20 mouse cellular contexts compared by ENCODE assay signal in the genomic region with DNA sequence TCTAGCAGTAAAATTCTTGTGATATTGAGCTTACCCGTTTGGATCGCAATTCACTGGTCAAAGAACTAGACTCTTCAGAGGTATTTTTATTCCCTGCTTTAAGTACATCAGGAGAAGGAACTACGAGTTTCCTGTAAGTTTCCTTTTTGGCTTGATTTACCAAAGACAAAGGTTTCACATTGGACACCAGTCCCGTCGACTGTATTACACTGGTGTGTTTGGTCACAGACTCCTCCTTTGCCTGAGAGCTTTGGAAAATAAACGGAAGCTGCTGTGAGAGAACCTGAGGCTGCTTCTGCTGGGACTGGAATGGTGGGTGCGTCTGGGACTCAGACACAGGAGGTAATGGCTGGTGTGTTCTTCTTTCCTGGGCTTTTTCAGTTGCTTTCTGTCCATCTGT.
A peak's percentile ranks its signal among the peaks of the same experiment; 100 is the strongest.
DNase-seq lines count a peak whose midpoint lies in the region; TF ChIP-seq lines count a peak whose summit lies in the region.
"Had no signal": no experiment of that assay in that cellular context is flagged by ENCODE, and none has a peak within 500 bp of the region (broad histone marks: within the 10 kb centered on the region; RNA-seq: fewer than 3 reads in every experiment).

No protein-coding gene starts in this region.

- H3K27me3 ChIP-seq in heart, adult 2 months (ENCODE audit: control insufficient read depth, insufficient read depth, low read length): no peaks in the 10 kb centered on the region
- H3K27me3 ChIP-seq in kidney, adult 2 months (replicated peaks; ENCODE audit: control insufficient read depth, insufficient read depth, low read length): no peaks in the 10 kb centered on the region
- H3K27me3 ChIP-seq in CH12.LX (replicated peaks): no peaks in the 10 kb centered on the region
- H3K27me3 ChIP-seq: forebrain, embryonic 13.5 days; hindbrain, embryonic 12.5 days; hindbrain, embryonic 15.5 days had no signal

- intact Hi-C loops in heart, adult 2 months (cut with DNase I): loop anchor here (5.0 kb wide), 1 partner anchor 159 kb away; no protein-coding TSS in a partner anchor
- intact Hi-C loops in heart, postnatal 14 days (cut with DNase I): no loop called here

- in situ Hi-C loops in CH12.LX (cut with MboI; ENCODE audit: low pct_ligation_motif_present, low pct_unique_long_range_greater_than_20kb, low sequenced_read_pairs): no loop called here

- no peak for TF ChIP-seq RAD21 in CH12.LX (IDR thresholded peaks at IDR 0.05; ENCODE audit: low read depth, low read length)

- H3K27ac ChIP-seq in heart, adult 2 months: peak overlapping the region; percentile 51
- no peak overlapping the region for H3K27ac ChIP-seq in kidney, adult 2 months (ENCODE audit: insufficient read depth, low read depth, low read length)
- peak overlapping the region; percentile 61 for H3K27ac ChIP-seq in CH12.LX (ENCODE audit: insufficient read depth, low read depth)
- H3K27ac ChIP-seq in bone marrow macrophage, adult 2 months (ENCODE audit: insufficient read depth, low read depth, low read length): peak overlapping the region; percentile 18; the same call in 1 of the 2 replicates
- H3K27ac ChIP-seq: forebrain, embryonic 10.5 days; forebrain, embryonic 13.5 days; heart, embryonic 10.5 days; hindbrain, embryonic 12.5 days; hindbrain, embryonic 15.5 days had no signal

- TF ChIP-seq POLR2A in heart, adult 2 months (IDR thresholded peaks at IDR 0.05; ENCODE audit: insufficient read depth, low read depth, low read length): 0 out of 2 replicates have a peak, but pooled peaks have one; percentile 24
- no peak for TF ChIP-seq POLR2A in kidney, adult 2 months (IDR thresholded peaks at IDR 0.05; ENCODE audit: low read depth, low read length)
- TF ChIP-seq POLR2A in CH12.LX (IDR thresholded peaks at IDR 0.05; ENCODE audit: low read depth, low read length): no peak
- no peak for TF ChIP-seq POLR2A in bone marrow macrophage, adult 2 months (IDR thresholded peaks at IDR 0.05; ENCODE audit: borderline replicate concordance, low read depth, low read length)

- peaks cover 9% of the 10 kb centered on the region for H3K4me1 ChIP-seq in heart, adult 2 months (ENCODE audit: control insufficient read depth, insufficient read depth, low read length)
- no peaks in the 10 kb centered on the region for H3K4me1 ChIP-seq in kidney, adult 2 months (ENCODE audit: control insufficient read depth, insufficient read depth, low read length)
- peaks cover 9 to 41% of the 10 kb centered on the region in 2 experiments for H3K4me1 ChIP-seq in CH12.LX (ENCODE audit: control insufficient read depth in 1 of 2, insufficient read depth in 2 of 2)
- peaks cover 20% of the 10 kb centered on the region for H3K4me1 ChIP-seq in bone marrow macrophage, adult 2 months (ENCODE audit: control insufficient read depth, insufficient read depth, low read length)
- H3K4me1 ChIP-seq: forebrain, embryonic 10.5 days; forebrain, embryonic 13.5 days; hindbrain, embryonic 12.5 days; hindbrain, embryonic 15.5 days had no signal

- peak overlapping the region; percentile 77 for H3K4me2 ChIP-seq in CH12.LX (ENCODE audit: insufficient read depth, low read depth, poor library complexity, severe bottlenecking)
- H3K4me2 ChIP-seq: forebrain, embryonic 13.5 days; hindbrain, embryonic 12.5 days; hindbrain, embryonic 15.5 days had no signal

- no peak for TF ChIP-seq CTCF in heart, adult 2 months (IDR thresholded peaks at IDR 0.05)
- no peak for TF ChIP-seq CTCF in kidney, adult 2 months (conservative IDR thresholded peaks at IDR 0.05; ENCODE audit: insufficient read depth, insufficient read length, low read depth, low read length)
- no peak for TF ChIP-seq CTCF in CH12.LX (conservative IDR thresholded peaks at IDR 0.05 in 1 of 2, IDR thresholded peaks at IDR 0.05 in 1 of 2; ENCODE audit: low read depth in 2 of 2, low read length in 2 of 2)
- no peak for TF ChIP-seq CTCF in bone marrow macrophage, adult 2 months (IDR thresholded peaks at IDR 0.05; ENCODE audit: low read depth, low read length)

- no peak for TF ChIP-seq EP300 in heart, adult 2 months (IDR thresholded peaks at IDR 0.05; ENCODE audit: insufficient read depth, low read depth, low read length)
- no peak for TF ChIP-seq EP300 in CH12.LX (IDR thresholded peaks at IDR 0.05; ENCODE audit: low read length)

- dilution Hi-C loops in CH12.LX (cut with MboI; ENCODE audit: extremely low pct_ligation_motif_present, extremely low pct_unique_long_range_greater_than_20kb, low sequenced_read_pairs): no loop called here

- DNase-seq in heart, adult 2 months: no peak
- no peak for DNase-seq in heart, postnatal 14 days
- peak; percentile 47 for DNase-seq in kidney, adult 2 months
- DNase-seq in kidney, adult 18-20 months: no peak
- DNase-seq in CH12.LX (ENCODE audit: extremely low read depth): peak; percentile 37
- DNase-seq in ovary, postnatal 14 days (ENCODE audit: low spot score): no peak
- DNase-seq in spleen, adult 12 weeks (ENCODE audit: low spot score): no peak
- DNase-seq: adrenal gland, adult 2 months; adrenal gland, postnatal 14 days; cerebellum, adult 18-20 months; cerebellum, adult 9-10 months; cerebellum, postnatal 14 days; gastrocnemius, postnatal 25 days had no signal

- H3K4me3 ChIP-seq in heart, adult 2 months: no peak overlapping the region
- no peak overlapping the region for H3K4me3 ChIP-seq in kidney, adult 2 months (ENCODE audit: insufficient read depth, low read depth, low read length)
- H3K4me3 ChIP-seq in CH12.LX (replicated peaks in 1 of 3; ENCODE audit: low read depth in 2 of 3, low read length in 2 of 3, poor library complexity in 1 of 3): peak overlapping the region; percentile 60 to 69 (median 66)
- peak overlapping the region; percentile 46 for H3K4me3 ChIP-seq in bone marrow macrophage, adult 2 months (ENCODE audit: insufficient read depth, low read length)
- H3K4me3 ChIP-seq: forebrain, embryonic 10.5 days; forebrain, embryonic 13.5 days; heart, embryonic 10.5 days; hindbrain, embryonic 12.5 days; hindbrain, embryonic 15.5 days had no signal

- H3K9me3 ChIP-seq in CH12.LX (replicated peaks; ENCODE audit: low read length): no peaks in the 10 kb centered on the region
- H3K9me3 ChIP-seq: forebrain, embryonic 10.5 days; forebrain, embryonic 13.5 days; G1E; heart, embryonic 10.5 days; hindbrain, embryonic 12.5 days; hindbrain, embryonic 15.5 days had no signal

- H3K79me2 ChIP-seq in heart, adult 2 months (replicated peaks; ENCODE audit: control insufficient read depth, insufficient read depth, low read length): no peaks in the 10 kb centered on the region
- peaks cover 15% of the 10 kb centered on the region for H3K79me2 ChIP-seq in CH12.LX (replicated peaks; ENCODE audit: control insufficient read depth, extremely low read depth, insufficient read depth, poor library complexity, severe bottlenecking)

- WGBS in heart, adult 2 months: 59% methylated on average over 7 of the region's 7 CpGs
- WGBS in kidney, adult 2 months: 74% methylated on average over 7 of the region's 7 CpGs

- H3K9ac ChIP-seq in heart, adult 2 months (ENCODE audit: low read depth, low read length): no peak overlapping the region
- H3K9ac ChIP-seq in CH12.LX (ENCODE audit: insufficient read depth, low read depth): peak overlapping the region; percentile 86
- H3K9ac ChIP-seq: forebrain, embryonic 13.5 days; hindbrain, embryonic 12.5 days; hindbrain, embryonic 15.5 days had no signal

- 0 out of 2 replicates have a peak, but pooled peaks cover 2% of the 10 kb centered on the region for H3K36me3 ChIP-seq in heart, adult 2 months (ENCODE audit: control insufficient read depth, insufficient read depth, low read length)
- peaks cover 2% of the 10 kb centered on the region; the same call in 1 of the 2 replicates for H3K36me3 ChIP-seq in kidney, adult 2 months (ENCODE audit: control insufficient read depth, insufficient read depth, low read length)
- peaks cover 3 to 30% of the 10 kb centered on the region in 2 experiments for H3K36me3 ChIP-seq in CH12.LX (replicated peaks in 1 of 2; ENCODE audit: control insufficient read depth in 1 of 2, insufficient read depth in 1 of 2, low read length in 1 of 2)

TF ChIP-seq in CH12.LX, 34 proteins besides CTCF, POLR2A, EP300 and RAD21:
- no peak for TF ChIP-seq HCFC1 (IDR thresholded peaks at IDR 0.05; ENCODE audit: low read depth, low read length)
- TF ChIP-seq MAX (IDR thresholded peaks at IDR 0.05; ENCODE audit: low read length): no peak
- TF ChIP-seq SMC3 (IDR thresholded peaks at IDR 0.05; ENCODE audit: low read depth, low read length): no peak
- TF ChIP-seq TBP (conservative IDR thresholded peaks at IDR 0.05; ENCODE audit: low read depth, low read length): no peak
- TF ChIP-seq MXI1 (IDR thresholded peaks at IDR 0.05; ENCODE audit: low read depth, low read length): no peak
- no peak for TF ChIP-seq ZKSCAN1 (IDR thresholded peaks at IDR 0.05; ENCODE audit: borderline replicate concordance, low read depth, low read length)
- TF ChIP-seq CHD2 (IDR thresholded peaks at IDR 0.05; ENCODE audit: low read length): no peak
- no peak for TF ChIP-seq ZC3H11A (IDR thresholded peaks at IDR 0.05; ENCODE audit: low read depth, low read length)
- no peak for TF ChIP-seq CHD1 (IDR thresholded peaks at IDR 0.05; ENCODE audit: low read depth, low read length)
- no peak for TF ChIP-seq IRF4 (IDR thresholded peaks at IDR 0.05; ENCODE audit: low read depth, low read length)
- no peak for TF ChIP-seq ELF1 (IDR thresholded peaks at IDR 0.05; ENCODE audit: low read depth, low read length)
- TF ChIP-seq NELFE (IDR thresholded peaks at IDR 0.05; ENCODE audit: low read depth, low read length): no peak
- TF ChIP-seq BHLHE40 (IDR thresholded peaks at IDR 0.05; ENCODE audit: low read depth, low read length): no peak
- no peak for TF ChIP-seq MYC (IDR thresholded peaks at IDR 0.05; ENCODE audit: low read depth, low read length)
- no peak for TF ChIP-seq POLR2AphosphoS2 (IDR thresholded peaks at IDR 0.05; ENCODE audit: low read depth, low read length)

Comparison
In these comparisons a context has a peak if more than half of its experiments do, and no peak if none do; other contexts are left out.
1. DNase-seq: peak in kidney, adult 2 months (single experiment) and CH12.LX (single experiment); none in heart, adult 2 months (0 of 2), heart, postnatal 14 days (0 of 2), kidney, adult 18-20 months (single experiment), ovary, postnatal 14 days (single experiment) and spleen, adult 12 weeks (single experiment).
2. H3K4me3 ChIP-seq: peak in CH12.LX (3 of 3) and bone marrow macrophage, adult 2 months (single experiment); none in heart, adult 2 months (single experiment) and kidney, adult 2 months (single experiment).